Mouse (Mus musculus) bone marrow macrophage, adult 2 months (primary cell): ENCODE results near the gene Kif5a. TPM values are rescaled to one million over a fixed set of nuclear protein-coding genes. Genes with fewer than 3 reads are reported as not detected.

ENCODE experiments used
- H3K27ac ChIP-seq: 2 replicates; pipeline ENCODE4 v1.5.1; 2012; ENCODE audit warnings: low read depth, low read length; ENCODE audit not compliant: insufficient read depth
- H3K4me1 ChIP-seq: 2 replicates; pipeline ENCODE4 v1.6.1; 2012; ENCODE audit warnings: low read length; ENCODE audit not compliant: control insufficient read depth, insufficient read depth
- H3K4me3 ChIP-seq: 2 replicates; pipeline ENCODE4 v1.5.1; 2012; ENCODE audit warnings: mild to moderate bottlenecking, low read length, moderate library complexity; ENCODE audit not compliant: insufficient read depth
- CTCF ChIP-seq: IDR thresholded peaks from 2 replicates; pipeline ENCODE4 v1.5.1; 2012; ENCODE audit warnings: low read depth, mild to moderate bottlenecking, low read length, moderate library complexity
- POLR2A ChIP-seq: IDR thresholded peaks from 2 replicates; pipeline ENCODE4 v1.6.1; 2012; ENCODE audit warnings: mild to moderate bottlenecking, low read depth, low read length, borderline replicate concordance
- polyA plus RNA-seq: library from polyadenylated mRNA; stranded (reverse); fragments of >200 nt; gene quantifications from 2 replicates; pipeline ENCODE4 v1.2.4, GENCODE M21; 2012; ENCODE audit not compliant: missing spikeins, insufficient read depth, insufficient read length

The Kif5a gene
- polyA plus RNA-seq, 1 experiment = 2.3 TPM

- peaks cover 5% of the 10 kb centered on the region for H3K4me1 ChIP-seq
- H3K4me3 ChIP-seq = peak within 1 kb of the TSS; percentile 81
- no peak for TF ChIP-seq POLR2A
- no peak for TF ChIP-seq CTCF
- H3K27ac ChIP-seq = peak within 1 kb of the TSS; percentile 34
Measured at GRCm38 (mm10) chr10:127266112-127267091, 3.3 kb upstream of the Kif5a start, which contains the start of gene Dctn2. TSS of gene Dctn2 (plus strand) at chr10:127266368.

GRCm38 (mm10) chr10:127265727-127266111, 2.6 kb upstream of the Kif5a start:
- Histone ChIP-seq H3K4me3 (no peak overlapping the region), H3K4me1 (peaks cover 5% of the 10 kb centered on the region), H3K27ac (no peak overlapping the region)
- no peak for TF ChIP-seq POLR2A

GRCm38 (mm10) chr10:127264971-127265370, 1.8 kb upstream of the Kif5a start:
- no peak overlapping the region for H3K27ac ChIP-seq
- peaks cover 5% of the 10 kb centered on the region for H3K4me1 ChIP-seq
- no peak for TF ChIP-seq POLR2A
- no peak for TF ChIP-seq CTCF
- no peak overlapping the region for H3K4me3 ChIP-seq

- TF ChIP-seq CTCF = no peak
- no peak for TF ChIP-seq POLR2A
- no peak overlapping the region for H3K4me3 ChIP-seq
- peaks cover 5% of the 10 kb centered on the region for H3K4me1 ChIP-seq
- no peak overlapping the region for H3K27ac ChIP-seq
Measured at GRCm38 (mm10) chr10:127264336-127264735, 1.2 kb upstream of the Kif5a start.

GRCm38 (mm10) chr10:127263631-127264030, 483 bp upstream of the Kif5a start:
- no peak overlapping the region for H3K27ac ChIP-seq
- H3K4me1 ChIP-seq = peaks cover 8% of the 10 kb centered on the region
- no peak overlapping the region for H3K4me3 ChIP-seq
- TF ChIP-seq POLR2A = no peak
- no peak for TF ChIP-seq CTCF

GRCm38 (mm10) chr10:127261706-127262547, 1.2 kb downstream of the Kif5a start:
- H3K4me3 ChIP-seq = no peak overlapping the region

GRCm38 (mm10) chr10:127258489-127258888, 4.7 kb downstream of the Kif5a start:
- Histone ChIP-seq H3K4me1 (peaks cover 8% of the 10 kb centered on the region), H3K4me3 (no peak overlapping the region), H3K27ac (no peak overlapping the region)
- TF ChIP-seq POLR2A (no peak), CTCF (no peak)

More at GRCm38 (mm10) chr10:127261706-127262547, 1.2 kb downstream of the Kif5a start:
- TF ChIP-seq CTCF = no peak
- no peak for TF ChIP-seq POLR2A
- Histone ChIP-seq H3K27ac (no peak overlapping the region), H3K4me1 (peaks cover 8% of the 10 kb centered on the region)

- TF ChIP-seq CTCF (no peak), POLR2A (no peak)
- Histone ChIP-seq H3K27ac (no peak overlapping the region), H3K4me3 (no peak overlapping the region), H3K4me1 (peaks cover 8% of the 10 kb centered on the region)
Measured at GRCm38 (mm10) chr10:127257790-127258189, 5.4 kb downstream of the Kif5a start.

GRCm38 (mm10) chr10:127255625-127256345, 7.4 kb downstream of the Kif5a start:
- no peak overlapping the region for H3K27ac ChIP-seq
- no peak for TF ChIP-seq POLR2A
- TF ChIP-seq CTCF = no peak
- H3K4me1 ChIP-seq = peaks cover 8% of the 10 kb centered on the region
- no peak overlapping the region for H3K4me3 ChIP-seq
